Mouse (Mus musculus): ENCODE data around the gene Rpl10. TPM values are rescaled to one million over a fixed set of nuclear protein-coding genes. Genes with fewer than 3 reads are reported as not detected.

The Rpl10 gene
- 521 and 544 TPM in 2 replicates for polyA plus RNA-seq (2016; fragmentation: Nextera tagmentation; extraction: Ambion mirVana)

DNA sequence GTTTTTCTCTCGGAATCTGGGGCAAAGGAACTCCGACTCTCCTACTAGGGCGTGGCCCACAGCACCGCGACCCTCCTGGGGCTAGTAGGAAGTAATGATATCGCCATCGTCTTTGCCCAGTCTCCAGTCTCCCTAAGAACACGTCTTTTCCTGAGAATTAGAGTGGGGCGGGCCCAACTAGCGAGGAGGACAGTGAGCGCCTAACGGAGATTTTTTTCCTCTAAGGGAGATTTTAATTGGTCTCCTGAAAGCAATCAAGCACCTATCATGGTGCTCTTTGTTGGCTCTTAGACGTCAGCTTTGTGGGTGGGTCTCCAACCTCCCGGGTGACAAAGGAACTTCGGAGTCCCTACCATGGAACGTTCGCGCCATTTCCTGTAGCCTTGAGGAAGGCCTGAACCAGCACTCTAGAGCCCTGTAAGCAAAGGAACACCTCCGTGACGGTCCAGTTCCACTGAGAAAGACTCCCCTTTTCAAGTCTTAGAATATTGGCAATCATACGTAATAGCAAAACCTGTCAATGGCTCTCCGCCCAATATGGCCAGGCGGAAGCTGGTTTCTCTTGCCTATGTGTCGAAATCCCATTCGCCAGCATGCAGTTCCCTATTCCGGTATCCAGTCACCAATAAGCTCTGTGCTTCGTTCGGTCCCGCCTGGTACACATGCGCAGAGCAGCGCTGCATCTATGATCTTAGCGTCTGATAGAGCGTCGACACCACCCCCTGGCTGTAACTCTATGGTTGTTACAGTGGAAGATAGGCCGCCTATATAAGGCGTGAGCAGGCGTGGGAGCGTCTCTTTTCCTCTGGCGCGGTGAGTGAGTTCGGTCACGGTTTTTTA, at the start of gene Rpl10:
Gene Rpl10, plus strand, starts transcription at position 751 of the 840 bp plus-strand sequence.
- Histone ChIP-seq H3K4me1 (0 out of 2 replicates have a peak, but pooled peaks cover 6% of the 10 kb centered on the region), H3K4me2 (replicated peaks) (peak within 1 kb of the TSS; percentile 61), H3K9me3 (no peaks in the 10 kb centered on the region), H3K27me3 (no peaks in the 10 kb centered on the region), H3K9ac (replicated peaks) (peak within 1 kb of the TSS; percentile 77), H3K36me3 (0 out of 2 replicates have a peak, but pooled peaks cover 3% of the 10 kb centered on the region), H3K27ac (replicated peaks) (peak within 1 kb of the TSS; percentile 92), H3K4me3 (peak within 1 kb of the TSS; percentile 60)
- WGBS = 19% methylated on average over 42 of the region's 42 CpGs
- peak; percentile 96 for ATAC-seq (ENCODE audit: low FRiP score, low read depth)

DNA sequence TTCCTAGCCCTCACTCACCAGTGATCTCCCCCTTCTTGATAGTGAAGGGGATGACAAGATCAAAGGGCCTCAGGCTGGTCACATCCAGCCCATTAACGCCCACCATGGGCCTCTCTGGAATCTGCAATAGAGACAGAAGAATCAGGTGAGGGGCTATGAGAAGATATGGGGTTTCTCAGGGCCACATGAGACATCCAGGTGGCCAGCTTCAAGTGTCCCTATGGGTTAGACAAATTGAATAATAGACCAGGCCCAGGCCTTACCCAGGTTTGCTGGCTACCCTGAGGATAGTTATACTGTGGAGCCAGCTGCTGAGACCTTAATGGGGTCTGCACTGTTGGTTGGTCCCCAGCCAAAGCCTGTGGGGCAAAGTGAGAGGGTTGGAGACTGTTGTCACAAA, 40.6 kb upstream of the Rpl10 start:
- Histone ChIP-seq H3K9ac (replicated peaks) (no peak overlapping the region), H3K9me3 (no peaks in the 10 kb centered on the region), H3K27ac (replicated peaks) (no peak overlapping the region), H3K4me2 (replicated peaks) (no peak overlapping the region), H3K27me3 (no peaks in the 10 kb centered on the region), H3K36me3 (peaks cover 100% of the 10 kb centered on the region), H3K4me3 (no peak overlapping the region), H3K4me1 (no peaks in the 10 kb centered on the region)
- WGBS = 72% methylated on average over 1 of the region's 1 CpGs
- ATAC-seq (ENCODE audit: low FRiP score, low read depth) = no peak

- no peak overlapping the region for H3K4me2 ChIP-seq (replicated peaks)
- H3K9me3 ChIP-seq = no peaks in the 10 kb centered on the region
- WGBS = 96% methylated on average over 5 of the region's 5 CpGs
- no peak overlapping the region for H3K4me3 ChIP-seq
- no peaks in the 10 kb centered on the region for H3K27me3 ChIP-seq
- no peak overlapping the region for H3K27ac ChIP-seq (replicated peaks)
- peaks cover 95% of the 10 kb centered on the region for H3K36me3 ChIP-seq
- no peak for ATAC-seq (ENCODE audit: low FRiP score, low read depth)
- no peak overlapping the region for H3K9ac ChIP-seq (replicated peaks)
- no peaks in the 10 kb centered on the region for H3K4me1 ChIP-seq
Observed at GRCm38 (mm10) chrX:74233196-74233595, 37.4 kb upstream of the Rpl10 start.

DNA sequence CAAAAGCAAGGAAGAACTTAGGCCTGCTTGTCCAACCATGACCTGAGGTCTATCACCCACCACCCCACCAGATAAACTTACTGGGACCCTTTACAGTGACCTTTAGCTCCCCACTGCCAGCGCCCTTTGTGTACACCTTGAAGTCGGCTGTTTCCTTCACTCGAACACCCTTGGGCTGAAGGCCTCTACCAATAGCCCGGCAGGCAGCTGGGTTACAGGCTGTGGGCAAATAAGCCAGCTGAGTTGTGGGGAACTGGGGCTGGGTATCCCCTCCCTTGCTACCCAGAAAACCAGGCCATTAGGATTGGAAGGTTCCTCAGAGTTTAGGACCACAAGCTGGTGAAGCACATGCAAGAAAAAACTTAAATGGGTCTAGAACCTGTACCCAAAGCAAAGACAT, 30.3 kb upstream of the Rpl10 start:
- H3K9me3 ChIP-seq = no peaks in the 10 kb centered on the region
- no peak overlapping the region for H3K4me3 ChIP-seq
- no peak overlapping the region for H3K9ac ChIP-seq (replicated peaks)
- WGBS = 94% methylated on average over 4 of the region's 4 CpGs
- no peak overlapping the region for H3K4me2 ChIP-seq (replicated peaks)
- peaks cover 74% of the 10 kb centered on the region for H3K36me3 ChIP-seq
- H3K27me3 ChIP-seq = no peaks in the 10 kb centered on the region
- H3K4me1 ChIP-seq = peaks cover 4% of the 10 kb centered on the region; the same call in 1 of the 2 replicates
- ATAC-seq (ENCODE audit: low FRiP score, low read depth) = no peak
- H3K27ac ChIP-seq (replicated peaks) = no peak overlapping the region

DNA sequence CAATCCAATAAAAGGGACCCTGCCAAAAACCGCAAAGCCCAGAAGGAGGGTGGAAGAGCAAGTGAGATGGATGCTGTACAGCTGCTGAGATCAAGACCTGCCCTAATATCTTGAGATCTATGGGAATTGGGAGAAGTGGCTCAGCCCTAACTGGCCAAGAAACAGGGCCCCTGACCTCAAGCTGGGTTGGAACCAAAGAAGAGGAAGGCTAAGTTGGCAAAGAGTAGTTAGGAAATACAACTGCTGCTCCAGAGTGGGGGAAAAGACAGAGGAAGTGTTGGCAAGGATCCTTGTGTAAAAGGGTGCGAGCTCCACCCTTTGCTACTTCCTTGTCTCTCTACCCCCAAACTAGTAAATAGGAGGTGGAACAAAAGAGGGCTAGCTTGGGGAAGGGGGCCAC, 27.2 kb upstream of the Rpl10 start:
- Histone ChIP-seq H3K9ac (replicated peaks) (no peak overlapping the region), H3K27ac (replicated peaks) (no peak overlapping the region), H3K4me3 (peak overlapping the region; percentile 61), H3K36me3 (peaks cover 49% of the 10 kb centered on the region), H3K4me1 (peaks cover 4% of the 10 kb centered on the region; the same call in 1 of the 2 replicates), H3K4me2 (replicated peaks) (peak overlapping the region; percentile 65), H3K9me3 (no peaks in the 10 kb centered on the region), H3K27me3 (no peaks in the 10 kb centered on the region)
- WGBS = 78% methylated on average over 2 of the region's 2 CpGs
- no peak for ATAC-seq (ENCODE audit: low FRiP score, low read depth)

DNA sequence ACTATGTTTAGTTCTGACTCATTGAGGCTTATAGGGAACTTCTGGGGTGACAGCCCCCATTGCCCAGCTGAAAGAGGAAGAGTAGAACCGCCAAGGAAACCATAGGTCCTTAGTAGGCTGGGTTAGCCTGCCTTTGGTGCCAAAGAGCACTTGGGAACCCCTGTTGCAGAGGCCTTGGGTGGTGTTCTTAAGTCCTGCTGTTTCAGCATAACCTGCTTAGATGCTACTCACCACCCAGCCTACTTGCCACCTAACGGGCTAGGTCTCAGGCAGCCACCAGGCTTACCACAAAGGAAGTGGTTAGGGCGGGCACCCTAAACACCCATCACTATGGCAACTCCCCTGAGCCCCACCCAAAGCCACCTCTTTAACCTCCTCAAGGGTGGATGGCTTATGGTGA, 26.8 kb upstream of the Rpl10 start:
- H3K27me3 ChIP-seq = no peaks in the 10 kb centered on the region

GRCm38 (mm10) chrX:74244614-74245083, 26.0 kb upstream of the Rpl10 start:
- H3K36me3 ChIP-seq = peaks cover 36% of the 10 kb centered on the region
- no peaks in the 10 kb centered on the region for H3K27me3 ChIP-seq
- H3K4me2 ChIP-seq (replicated peaks) = peak overlapping the region; percentile 65
- peaks cover 4% of the 10 kb centered on the region; the same call in 1 of the 2 replicates for H3K4me1 ChIP-seq
- peak; percentile 32 for ATAC-seq (ENCODE audit: low FRiP score, low read depth)
- H3K4me3 ChIP-seq = peak overlapping the region; percentile 61
- H3K27ac ChIP-seq (replicated peaks) = peak overlapping the region; percentile 91
- peak overlapping the region; percentile 77 for H3K9ac ChIP-seq (replicated peaks)
- 28% methylated on average over 3 of the region's 3 CpGs for WGBS
- no peaks in the 10 kb centered on the region for H3K9me3 ChIP-seq

More for the DNA sequence above, 26.8 kb upstream of the Rpl10 start:
- peak overlapping the region; percentile 77 for H3K9ac ChIP-seq (replicated peaks)
- H3K27ac ChIP-seq (replicated peaks) = peak overlapping the region; percentile 91; the same call in 1 of the 2 replicates
- peaks cover 45% of the 10 kb centered on the region for H3K36me3 ChIP-seq
- H3K4me1 ChIP-seq = peaks cover 4% of the 10 kb centered on the region; the same call in 1 of the 2 replicates
- H3K9me3 ChIP-seq = no peaks in the 10 kb centered on the region
- H3K4me3 ChIP-seq = peak overlapping the region; percentile 61
- no peak for ATAC-seq (ENCODE audit: low FRiP score, low read depth)
- H3K4me2 ChIP-seq (replicated peaks) = peak overlapping the region; percentile 65
- WGBS = 68% methylated on average over 3 of the region's 3 CpGs

DNA sequence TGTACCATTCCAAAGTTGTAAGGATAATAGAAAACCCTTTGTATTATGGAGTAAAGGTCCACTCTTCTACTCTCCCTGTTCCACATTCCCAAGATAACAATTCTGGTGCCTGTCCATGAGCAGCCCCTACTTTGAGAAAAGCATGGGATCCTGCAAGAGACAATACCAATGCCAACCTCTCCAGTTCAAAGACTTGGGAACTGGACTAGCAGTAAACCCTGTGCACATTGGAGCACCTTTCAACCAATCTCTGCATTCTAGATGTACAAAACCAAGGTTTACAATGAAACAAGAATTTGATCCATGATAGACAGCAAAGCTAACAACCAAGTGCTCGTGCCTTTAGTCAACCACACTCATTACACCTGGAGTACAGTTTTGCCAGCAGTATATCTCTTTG, 25.5 kb upstream of the Rpl10 start:
- H3K9me3 ChIP-seq = no peaks in the 10 kb centered on the region
- H3K27me3 ChIP-seq = no peaks in the 10 kb centered on the region
- 37% methylated on average over 1 of the region's 1 CpGs for WGBS
- peak overlapping the region; percentile 65 for H3K4me2 ChIP-seq (replicated peaks)
- H3K27ac ChIP-seq (replicated peaks) = peak overlapping the region; percentile 91
- H3K4me3 ChIP-seq = peak overlapping the region; percentile 61
- H3K36me3 ChIP-seq = peaks cover 32% of the 10 kb centered on the region
- ATAC-seq (ENCODE audit: low FRiP score, low read depth) = no peak
- H3K9ac ChIP-seq (replicated peaks) = peak overlapping the region; percentile 77
- peaks cover 4% of the 10 kb centered on the region; the same call in 1 of the 2 replicates for H3K4me1 ChIP-seq

DNA sequence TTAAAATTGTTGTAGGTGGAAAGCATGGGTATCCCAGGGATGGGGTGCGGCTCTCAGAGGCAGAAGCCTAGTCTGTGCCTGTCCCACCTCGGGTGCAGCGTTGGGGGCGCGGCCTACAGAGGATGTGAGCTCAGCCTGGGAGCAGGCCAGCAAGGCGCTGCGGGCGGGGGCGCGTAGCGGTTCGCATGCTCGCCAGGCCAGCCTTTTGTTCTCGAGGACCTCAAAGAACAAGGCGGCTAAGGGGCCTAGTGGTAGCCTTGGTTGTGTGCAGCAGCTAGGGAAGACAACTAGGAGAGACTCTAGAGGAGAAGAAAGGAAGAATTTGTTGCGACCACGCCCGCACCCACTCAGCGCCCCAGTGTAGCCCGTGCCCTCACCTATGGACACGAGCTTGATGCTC, 24.9 kb upstream of the Rpl10 start:
- peak; percentile 59 for ATAC-seq (ENCODE audit: low FRiP score, low read depth)
- WGBS = 22% methylated on average over 21 of the region's 21 CpGs

DNA sequence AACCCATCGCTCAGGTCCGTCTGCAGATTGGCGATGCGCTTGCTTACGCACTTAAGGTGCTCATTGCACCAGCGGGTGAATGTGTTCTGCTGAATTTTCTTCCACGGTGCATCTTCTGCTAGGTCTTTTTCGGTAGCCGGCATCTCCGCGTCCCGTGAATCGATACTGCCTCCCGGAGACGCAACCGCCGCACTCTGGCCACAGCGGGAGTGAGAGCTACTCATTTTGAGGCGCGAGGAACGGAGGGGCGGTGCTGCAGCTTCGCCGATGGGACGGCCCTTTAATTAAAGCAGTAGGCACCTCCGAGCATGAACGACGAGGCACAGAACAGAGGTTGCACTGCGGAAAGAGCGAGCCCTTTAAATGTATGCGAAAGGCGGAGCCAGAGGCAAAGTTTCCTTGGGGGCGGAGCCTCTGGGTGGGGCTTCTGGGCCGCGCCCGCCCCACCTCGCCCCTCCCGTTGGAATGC, 24.4 kb upstream of the Rpl10 start:
- ATAC-seq (ENCODE audit: low FRiP score, low read depth) = peak; percentile 87
- Histone ChIP-seq H3K4me3 (peak overlapping the region; percentile 61), H3K4me2 (replicated peaks) (peak overlapping the region; percentile 65), H3K27ac (replicated peaks) (peak overlapping the region; percentile 91), H3K9me3 (no peaks in the 10 kb centered on the region), H3K4me1 (peaks cover 4% of the 10 kb centered on the region; the same call in 1 of the 2 replicates), H3K9ac (replicated peaks) (peak overlapping the region; percentile 77), H3K36me3 (peaks cover 20% of the 10 kb centered on the region), H3K27me3 (no peaks in the 10 kb centered on the region)
- 20% methylated on average over 38 of the region's 38 CpGs for WGBS

More for the DNA sequence above, 24.9 kb upstream of the Rpl10 start:
- H3K4me3 ChIP-seq = peak overlapping the region; percentile 61
- H3K27ac ChIP-seq (replicated peaks) = peak overlapping the region; percentile 91
- H3K27me3 ChIP-seq = no peaks in the 10 kb centered on the region
- peak overlapping the region; percentile 65 for H3K4me2 ChIP-seq (replicated peaks)
- peak overlapping the region; percentile 77 for H3K9ac ChIP-seq (replicated peaks)
- H3K4me1 ChIP-seq = peaks cover 4% of the 10 kb centered on the region; the same call in 1 of the 2 replicates
- H3K9me3 ChIP-seq = no peaks in the 10 kb centered on the region
- peaks cover 26% of the 10 kb centered on the region for H3K36me3 ChIP-seq

- WGBS = 13% methylated on average over 15 of the region's 15 CpGs
- Histone ChIP-seq H3K9me3 (no peaks in the 10 kb centered on the region), H3K9ac (replicated peaks) (peak overlapping the region; percentile 52)
Observed at GRCm38 (mm10) chrX:74246693-74247092, 23.9 kb upstream of the Rpl10 start.

DNA sequence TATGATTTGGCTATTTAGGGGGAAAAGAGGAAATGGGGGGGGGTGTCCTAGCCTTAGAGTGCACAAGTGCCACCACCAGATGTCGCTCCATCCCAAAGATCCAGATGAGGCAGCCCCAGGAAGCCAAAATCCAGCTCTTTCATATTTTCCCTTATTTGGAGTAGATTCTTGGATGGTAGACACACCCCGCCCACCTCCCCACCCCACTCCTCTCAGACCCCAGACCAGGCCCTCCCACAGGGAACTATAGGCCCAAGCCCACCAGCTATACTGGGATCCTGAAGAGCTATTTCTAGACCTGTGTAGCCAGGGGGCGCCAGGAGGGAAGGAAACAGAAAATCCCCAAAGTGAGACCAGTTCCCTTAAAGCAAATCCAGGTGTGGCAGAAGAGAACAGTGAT, 22.0 kb upstream of the Rpl10 start:
- Histone ChIP-seq H3K9me3 (no peaks in the 10 kb centered on the region), H3K4me3 (no peak overlapping the region), H3K27ac (replicated peaks) (no peak overlapping the region), H3K36me3 (no peaks in the 10 kb centered on the region), H3K27me3 (no peaks in the 10 kb centered on the region), H3K9ac (replicated peaks) (no peak overlapping the region), H3K4me1 (peaks cover 4% of the 10 kb centered on the region; the same call in 1 of the 2 replicates), H3K4me2 (replicated peaks) (no peak overlapping the region)
- ATAC-seq (ENCODE audit: low FRiP score, low read depth) = no peak
- 22% methylated on average over 3 of the region's 3 CpGs for WGBS

More at GRCm38 (mm10) chrX:74246693-74247092, 23.9 kb upstream of the Rpl10 start:
- Histone ChIP-seq H3K4me2 (replicated peaks) (peak overlapping the region; percentile 65), H3K4me1 (peaks cover 4% of the 10 kb centered on the region; the same call in 1 of the 2 replicates), H3K27ac (replicated peaks) (peak overlapping the region; percentile 91), H3K4me3 (peak overlapping the region; percentile 61), H3K36me3 (peaks cover 16% of the 10 kb centered on the region), H3K27me3 (no peaks in the 10 kb centered on the region)
- ATAC-seq (ENCODE audit: low FRiP score, low read depth) = peak; percentile 16

All from midbrain, embryonic 12.5 days (tissue).